Mouse (Mus musculus) heart, embryonic 10.5 days (tissue): ENCODE results near the gene Mpped2. TPM values are rescaled to one million over a fixed set of nuclear protein-coding genes. Genes with fewer than 3 reads are reported as not detected.

Experiments used
- DNase-seq: peaks from one replicate; pipeline ENCODE4 v3.0.0-alpha.2; 2017; ENCODE audit warnings: low spot score
- H3K27ac ChIP-seq: fragments of 300-500 bp; sonication (generic); 2 replicates; pipeline ENCODE4 v1.5.1; 2016; ENCODE audit warnings: mild to moderate bottlenecking
- H3K27me3 ChIP-seq: fragments of 300-500 bp; sonication (generic); 2 replicates; pipeline ENCODE4 v1.6.1; 2016; ENCODE audit warnings: mild to moderate bottlenecking; ENCODE audit not compliant: poor library complexity, insufficient read depth, severe bottlenecking
- H3K36me3 ChIP-seq: fragments of 300-500 bp; sonication (generic); 2 replicates; pipeline ENCODE4 v1.6.1; 2016; ENCODE audit warnings: mild to moderate bottlenecking, moderate library complexity
- H3K4me1 ChIP-seq: fragments of 300-500 bp; sonication (generic); 2 replicates; pipeline ENCODE4 v1.6.1; 2016; ENCODE audit warnings: mild to moderate bottlenecking
- H3K4me3 ChIP-seq: fragments of 300-500 bp; sonication (generic); 2 replicates; pipeline ENCODE4 v1.5.1; 2016; ENCODE audit warnings: mild to moderate bottlenecking, moderate library complexity
- H3K9me3 ChIP-seq: fragments of 300-500 bp; sonication (generic); 2 replicates; pipeline ENCODE4 v1.6.1; 2016; ENCODE audit warnings: mild to moderate bottlenecking, moderate library complexity
- WGBS: fragments of 180-500 bp; shearing (Covaris S2); methylation state at CpG from one replicate; pipeline ENCODE4 v1.1.7; 2016; 5-methylcytosine and 5-hydroxymethylcytosine counted together
- polyA plus RNA-seq: library from polyadenylated mRNA; unstranded; fragments of >200 nt; fragmentation: Nextera tagmentation; extraction: Ambion mirVana; gene quantifications from 2 replicates; pipeline ENCODE4 v1.2.1, GENCODE M21; 2016

The Mpped2 gene
- polyA plus RNA-seq, 1 experiment from 2014 or later, result 130 TPM

DNA sequence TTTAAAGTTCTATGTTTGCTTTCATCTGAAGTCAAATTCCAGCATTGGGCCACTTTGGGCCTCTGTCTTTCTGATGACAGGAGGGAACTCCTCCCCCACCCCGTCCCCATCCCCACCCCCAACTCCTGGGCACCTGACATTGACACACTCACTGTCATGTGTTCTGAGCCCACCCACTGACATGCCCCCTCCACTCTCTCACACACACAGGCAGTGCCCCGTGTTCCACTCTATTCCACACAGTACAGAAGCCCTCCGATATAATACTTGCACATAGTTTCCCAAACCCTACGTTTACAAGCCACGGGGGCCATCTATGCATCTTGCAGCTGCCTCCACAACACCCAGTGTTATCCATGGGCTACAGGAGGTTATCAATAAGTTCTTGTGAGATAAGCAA lies 42.1 kb downstream of the Mpped2 start:
- Histone ChIP-seq H3K36me3 (peaks cover 8% of the 10 kb centered on the region), H3K4me3 (no peak overlapping the region), H3K27ac (no peak overlapping the region), H3K27me3 (no peaks in the 10 kb centered on the region), H3K4me1 (peaks cover 49% of the 10 kb centered on the region), H3K9me3 (no peaks in the 10 kb centered on the region)
- 66% methylated on average over 5 of the region's 5 CpGs for WGBS
- no peak for DNase-seq

DNA sequence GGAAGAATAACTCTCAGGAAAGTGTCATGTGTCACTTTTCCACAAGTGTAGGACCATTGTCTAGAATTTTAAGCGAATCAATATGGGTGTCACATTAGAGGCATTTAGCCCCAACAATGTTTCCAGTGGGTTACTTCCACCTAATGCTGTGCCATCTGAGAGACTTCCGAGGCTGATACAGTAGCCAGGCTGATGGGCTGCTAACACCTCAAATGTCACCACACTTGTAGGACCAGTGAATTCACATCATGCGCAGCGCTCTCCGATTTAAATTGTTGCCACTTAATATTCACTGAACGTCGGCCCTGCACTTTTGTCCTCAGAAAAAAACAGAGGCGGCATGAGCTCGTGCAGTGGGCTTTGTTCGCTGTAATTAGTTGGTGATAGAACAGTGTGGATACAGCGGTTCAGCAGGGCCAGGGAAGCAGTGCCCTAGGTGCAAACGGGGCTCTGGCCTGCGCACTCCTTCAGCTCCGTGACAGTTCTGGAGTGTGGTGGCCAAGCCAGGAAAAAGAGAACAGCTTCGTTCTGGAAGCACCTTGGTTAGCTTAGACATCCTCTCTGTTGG lies 42.8 kb downstream of the Mpped2 start:
- 82% methylated on average over 15 of the region's 15 CpGs for WGBS
- Histone ChIP-seq H3K27me3 (no peaks in the 10 kb centered on the region), H3K27ac (no peak overlapping the region), H3K36me3 (peaks cover 8% of the 10 kb centered on the region), H3K4me1 (peaks cover 42% of the 10 kb centered on the region), H3K9me3 (no peaks in the 10 kb centered on the region), H3K4me3 (no peak overlapping the region)
- DNase-seq, result no peak

DNA sequence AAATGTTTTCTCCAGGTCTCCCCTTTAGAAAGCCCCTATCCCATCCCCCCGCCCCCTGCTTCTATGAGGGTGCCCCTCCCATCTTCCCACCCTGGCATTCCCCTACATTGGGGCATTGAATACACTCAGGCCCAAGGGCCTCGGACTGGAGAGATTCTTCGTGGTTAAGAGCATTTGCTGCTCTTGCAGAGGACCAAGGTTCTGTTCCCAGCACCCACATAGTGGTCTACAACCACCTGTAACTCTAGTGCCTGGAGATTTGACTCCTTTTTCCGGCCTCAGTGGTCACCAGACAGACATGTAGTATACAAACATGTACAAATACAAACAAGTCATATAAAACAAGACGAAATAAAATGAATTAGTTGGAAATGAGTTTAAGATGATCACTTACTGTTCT lies 45.9 kb downstream of the Mpped2 start:
- peaks cover 17% of the 10 kb centered on the region for H3K36me3 ChIP-seq
- 91% methylated on average over 5 of the region's 5 CpGs for WGBS
- no peak overlapping the region for H3K27ac ChIP-seq
- peaks cover 14% of the 10 kb centered on the region for H3K4me1 ChIP-seq
- H3K27me3 ChIP-seq, result no peaks in the 10 kb centered on the region
- H3K4me3 ChIP-seq, result no peak overlapping the region
- H3K9me3 ChIP-seq, result no peaks in the 10 kb centered on the region
- no peak for DNase-seq

DNA sequence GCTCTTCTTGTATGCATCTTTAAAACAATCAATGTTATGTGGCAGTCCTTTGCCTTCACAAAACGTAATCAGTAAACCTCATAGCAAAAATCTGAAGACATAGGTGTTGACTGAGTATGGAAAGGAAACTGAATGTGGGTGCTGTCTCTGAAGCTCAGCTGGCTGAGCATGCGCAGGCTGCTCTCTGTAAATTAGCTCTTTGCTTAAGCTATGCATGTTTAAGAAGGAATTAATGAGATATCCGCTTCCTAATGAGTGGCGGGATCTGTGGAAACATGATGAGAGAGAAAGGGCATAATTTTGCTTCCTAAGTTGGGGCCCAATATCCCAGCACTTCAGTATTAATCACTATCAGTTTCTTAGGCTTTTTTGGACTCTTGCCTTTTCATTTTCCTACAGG lies 51.0 kb downstream of the Mpped2 start:
- Histone ChIP-seq H3K27me3 (no peaks in the 10 kb centered on the region), H3K9me3 (no peaks in the 10 kb centered on the region), H3K36me3 (peaks cover 25% of the 10 kb centered on the region), H3K4me1 (peaks cover 4% of the 10 kb centered on the region; the same call in 1 of the 2 replicates), H3K4me3 (no peak overlapping the region), H3K27ac (no peak overlapping the region)
- 90% methylated on average over 4 of the region's 4 CpGs for WGBS
- no peak for DNase-seq

DNA sequence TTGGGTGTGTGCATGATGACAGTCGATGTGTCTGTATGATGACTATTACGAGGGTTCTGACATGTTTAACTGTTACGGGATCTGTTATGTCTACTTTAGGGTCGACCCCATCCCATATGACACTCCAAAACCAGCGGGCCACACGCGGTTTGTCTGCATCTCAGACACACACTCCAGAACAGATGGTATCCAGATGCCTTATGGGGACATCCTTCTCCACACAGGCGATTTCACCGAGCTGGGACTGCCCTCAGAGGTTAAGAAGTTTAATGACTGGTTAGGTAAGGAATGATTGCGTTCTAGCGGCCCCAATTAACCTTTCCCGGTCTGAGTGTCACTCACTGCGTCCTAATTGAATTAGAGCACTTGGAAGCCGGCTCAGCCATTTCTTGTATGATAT lies 51.5 kb downstream of the Mpped2 start:
- H3K9me3 ChIP-seq, result no peaks in the 10 kb centered on the region
- no peak for DNase-seq
- WGBS, result 79% methylated on average over 14 of the region's 14 CpGs
- H3K27me3 ChIP-seq, result no peaks in the 10 kb centered on the region
- H3K4me3 ChIP-seq, result no peak overlapping the region
- peaks cover 25% of the 10 kb centered on the region for H3K36me3 ChIP-seq
- H3K4me1 ChIP-seq, result peaks cover 4% of the 10 kb centered on the region; the same call in 1 of the 2 replicates
- no peak overlapping the region for H3K27ac ChIP-seq

DNA sequence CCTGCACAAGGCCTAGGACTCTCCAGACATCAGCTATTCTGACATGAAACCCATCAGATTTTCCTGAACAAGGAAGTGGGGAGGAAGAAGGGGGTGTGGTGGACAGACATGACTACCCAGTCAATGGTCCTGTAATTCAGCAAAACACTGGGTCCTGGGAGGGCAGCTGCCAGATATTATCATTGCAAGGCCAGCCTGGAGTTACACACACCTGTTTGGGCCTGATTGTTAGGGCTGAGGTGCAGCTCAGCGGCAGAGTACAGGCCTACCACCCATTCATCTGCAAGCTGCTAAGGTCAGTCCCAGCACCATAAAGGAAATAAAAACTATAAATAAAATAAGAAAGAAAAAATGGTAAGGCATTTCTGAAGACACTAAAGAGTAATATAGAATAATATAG lies 52.3 kb downstream of the Mpped2 start:
- no peak overlapping the region for H3K27ac ChIP-seq
- 86% methylated on average over 1 of the region's 1 CpGs for WGBS

DNA sequence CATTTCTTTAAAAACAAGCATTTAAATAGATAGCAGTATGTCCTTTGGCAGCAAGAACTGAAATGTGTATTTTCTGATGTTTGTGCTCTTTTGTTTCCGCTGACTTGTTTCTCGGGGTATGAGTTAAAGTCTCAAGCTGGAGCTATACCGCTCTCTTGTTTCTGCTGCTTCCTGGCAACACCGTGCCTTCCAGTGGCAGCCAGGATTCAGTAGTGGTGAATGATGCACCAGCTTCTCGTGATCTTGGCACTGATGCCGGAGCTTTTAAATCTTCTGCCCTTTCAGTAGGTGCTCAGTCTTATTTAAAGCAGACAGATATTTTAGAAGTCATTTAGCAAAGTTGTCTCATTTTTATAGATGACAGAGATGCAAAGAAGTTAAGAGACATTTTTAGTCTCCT lies 53.1 kb downstream of the Mpped2 start:
- WGBS, result 84% methylated on average over 6 of the region's 6 CpGs
- Histone ChIP-seq H3K27me3 (no peaks in the 10 kb centered on the region), H3K9me3 (no peaks in the 10 kb centered on the region), H3K4me1 (peaks cover 14% of the 10 kb centered on the region; the same call in 1 of the 2 replicates), H3K4me3 (no peak overlapping the region), H3K27ac (no peak overlapping the region), H3K36me3 (peaks cover 35% of the 10 kb centered on the region)
- no peak for DNase-seq

More for the DNA sequence above, 52.3 kb downstream of the Mpped2 start:
- H3K27me3 ChIP-seq, result no peaks in the 10 kb centered on the region
- no peaks in the 10 kb centered on the region for H3K9me3 ChIP-seq
- DNase-seq, result no peak
- H3K36me3 ChIP-seq, result peaks cover 28% of the 10 kb centered on the region
- no peak overlapping the region for H3K4me3 ChIP-seq
- H3K4me1 ChIP-seq, result peaks cover 11% of the 10 kb centered on the region; the same call in 1 of the 2 replicates

DNA sequence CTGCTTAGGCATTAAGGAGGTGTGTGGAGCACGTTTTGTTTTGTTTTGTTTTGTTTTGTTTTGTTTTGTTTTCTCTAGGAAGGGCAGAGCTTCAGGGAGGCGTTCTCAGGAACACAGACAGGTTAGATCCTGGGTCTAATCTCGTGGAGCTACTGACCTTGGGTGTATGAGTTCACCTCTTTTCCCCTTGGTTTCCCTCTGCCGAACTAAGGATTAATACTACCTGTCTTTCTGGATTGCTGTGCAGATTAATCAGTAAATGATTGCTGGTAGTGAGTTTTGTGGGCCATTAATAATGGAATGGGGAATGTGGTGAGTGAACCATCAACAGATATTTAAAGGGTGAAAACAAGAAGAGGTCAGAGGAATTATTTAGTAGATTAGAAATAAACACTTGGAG lies 53.8 kb downstream of the Mpped2 start:
- no peaks in the 10 kb centered on the region for H3K27me3 ChIP-seq
- H3K9me3 ChIP-seq, result no peaks in the 10 kb centered on the region
- DNase-seq, result no peak
- WGBS, result 66% methylated on average over 4 of the region's 4 CpGs
- peaks cover 30% of the 10 kb centered on the region for H3K36me3 ChIP-seq
- H3K4me1 ChIP-seq, result peaks cover 14% of the 10 kb centered on the region; the same call in 1 of the 2 replicates
- no peak overlapping the region for H3K27ac ChIP-seq
- H3K4me3 ChIP-seq, result no peak overlapping the region

DNA sequence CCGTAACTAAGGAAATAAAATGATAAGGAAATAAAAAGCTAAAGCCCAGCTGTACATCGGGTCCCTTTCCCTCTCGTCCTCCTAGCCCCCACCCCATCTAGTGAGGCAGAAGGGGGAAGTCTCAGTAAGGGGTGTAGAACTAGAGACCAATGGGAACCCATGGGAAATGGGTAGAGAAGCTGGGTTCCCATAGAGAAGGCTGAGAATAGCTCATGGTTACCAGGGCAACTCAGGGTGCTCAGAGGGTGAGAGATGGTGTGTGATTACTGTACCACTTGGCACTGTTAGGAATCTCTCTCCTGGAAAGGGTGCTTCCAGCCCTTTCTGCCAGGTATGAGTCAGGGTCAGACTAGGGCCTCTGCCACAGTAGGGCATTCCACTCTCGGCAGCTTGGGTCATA lies 54.3 kb downstream of the Mpped2 start:
- Histone ChIP-seq H3K27me3 (no peaks in the 10 kb centered on the region), H3K27ac (no peak overlapping the region), H3K4me1 (peaks cover 14% of the 10 kb centered on the region; the same call in 1 of the 2 replicates), H3K9me3 (no peaks in the 10 kb centered on the region), H3K36me3 (peaks cover 27% of the 10 kb centered on the region), H3K4me3 (no peak overlapping the region)
- DNase-seq, result no peak
- WGBS, result 79% methylated on average over 4 of the region's 4 CpGs

DNA sequence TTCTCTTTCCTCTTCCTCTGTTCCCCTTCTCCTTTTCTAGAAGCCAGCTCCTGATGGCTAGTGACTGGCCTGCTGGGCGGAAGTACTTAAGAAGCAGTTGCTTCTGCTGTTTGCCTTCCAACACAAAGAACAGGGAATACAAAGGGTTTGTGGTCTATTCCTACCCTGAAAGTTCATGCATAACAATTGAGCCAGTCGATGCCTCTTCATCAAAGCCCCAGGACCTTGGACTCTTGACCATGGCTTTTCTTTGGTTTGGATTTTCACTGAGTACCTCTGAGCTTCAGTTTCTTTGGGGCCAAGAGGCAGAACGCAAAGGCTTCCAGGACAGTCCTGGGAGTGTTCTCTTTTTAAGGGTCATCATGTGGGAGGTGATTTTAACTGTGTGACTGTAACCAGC lies 57.8 kb downstream of the Mpped2 start:
- Histone ChIP-seq H3K4me1 (peaks cover 17% of the 10 kb centered on the region; the same call in 1 of the 2 replicates), H3K27me3 (no peaks in the 10 kb centered on the region), H3K9me3 (no peaks in the 10 kb centered on the region), H3K27ac (no peak overlapping the region), H3K36me3 (peaks cover 25% of the 10 kb centered on the region), H3K4me3 (no peak overlapping the region)
- DNase-seq, result no peak
- 83% methylated on average over 3 of the region's 3 CpGs for WGBS

DNA sequence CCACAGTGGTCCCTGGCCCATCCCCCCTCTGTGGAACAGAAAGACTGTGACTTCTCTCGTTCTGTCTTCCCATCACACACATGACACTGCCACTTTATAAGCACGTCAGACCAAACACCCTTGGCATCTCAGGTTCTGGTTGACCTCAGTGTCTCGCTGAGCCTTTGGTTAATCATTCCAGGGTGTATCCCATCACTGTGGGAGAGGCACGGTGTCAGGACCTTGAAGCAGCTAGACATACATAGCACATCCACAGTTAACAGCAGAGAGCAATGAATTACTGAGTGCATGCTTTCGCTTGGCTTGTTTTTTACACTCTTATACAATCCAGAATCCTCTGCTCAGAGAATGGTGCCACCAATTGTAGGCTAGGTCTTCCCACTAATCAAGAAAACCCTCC lies 60.6 kb downstream of the Mpped2 start:
- 68% methylated on average over 5 of the region's 5 CpGs for WGBS
- no peak overlapping the region for H3K27ac ChIP-seq
- no peaks in the 10 kb centered on the region for H3K27me3 ChIP-seq
- no peak overlapping the region for H3K4me3 ChIP-seq
- no peaks in the 10 kb centered on the region for H3K9me3 ChIP-seq
- no peak for DNase-seq
- H3K36me3 ChIP-seq, result peaks cover 23% of the 10 kb centered on the region
- peaks cover 19% of the 10 kb centered on the region; the same call in 1 of the 2 replicates for H3K4me1 ChIP-seq

DNA sequence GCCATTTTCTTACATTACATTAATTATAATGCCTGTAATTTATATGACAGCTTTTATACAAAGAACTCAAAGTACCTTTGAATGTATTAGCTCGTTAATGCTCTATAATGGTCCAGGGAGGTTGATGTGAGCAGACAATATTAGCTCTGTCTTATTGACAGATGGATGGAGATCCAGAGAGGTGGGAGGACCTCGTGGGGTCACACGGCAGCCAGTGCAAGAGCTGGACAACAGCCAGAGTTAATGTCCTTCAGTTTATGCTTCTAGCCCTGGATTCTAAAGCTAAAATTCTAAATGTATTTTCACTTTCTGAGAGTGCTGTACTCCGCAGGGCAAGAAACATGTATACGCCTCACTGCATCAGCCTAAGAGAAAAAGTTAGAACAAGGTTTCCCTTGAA lies 61.6 kb downstream of the Mpped2 start:
- DNase-seq, result no peak
- Histone ChIP-seq H3K36me3 (peaks cover 18% of the 10 kb centered on the region), H3K4me1 (peaks cover 18% of the 10 kb centered on the region; the same call in 1 of the 2 replicates), H3K27ac (no peak overlapping the region), H3K4me3 (no peak overlapping the region), H3K9me3 (no peaks in the 10 kb centered on the region), H3K27me3 (no peaks in the 10 kb centered on the region)
- WGBS, result 77% methylated on average over 5 of the region's 5 CpGs

DNA sequence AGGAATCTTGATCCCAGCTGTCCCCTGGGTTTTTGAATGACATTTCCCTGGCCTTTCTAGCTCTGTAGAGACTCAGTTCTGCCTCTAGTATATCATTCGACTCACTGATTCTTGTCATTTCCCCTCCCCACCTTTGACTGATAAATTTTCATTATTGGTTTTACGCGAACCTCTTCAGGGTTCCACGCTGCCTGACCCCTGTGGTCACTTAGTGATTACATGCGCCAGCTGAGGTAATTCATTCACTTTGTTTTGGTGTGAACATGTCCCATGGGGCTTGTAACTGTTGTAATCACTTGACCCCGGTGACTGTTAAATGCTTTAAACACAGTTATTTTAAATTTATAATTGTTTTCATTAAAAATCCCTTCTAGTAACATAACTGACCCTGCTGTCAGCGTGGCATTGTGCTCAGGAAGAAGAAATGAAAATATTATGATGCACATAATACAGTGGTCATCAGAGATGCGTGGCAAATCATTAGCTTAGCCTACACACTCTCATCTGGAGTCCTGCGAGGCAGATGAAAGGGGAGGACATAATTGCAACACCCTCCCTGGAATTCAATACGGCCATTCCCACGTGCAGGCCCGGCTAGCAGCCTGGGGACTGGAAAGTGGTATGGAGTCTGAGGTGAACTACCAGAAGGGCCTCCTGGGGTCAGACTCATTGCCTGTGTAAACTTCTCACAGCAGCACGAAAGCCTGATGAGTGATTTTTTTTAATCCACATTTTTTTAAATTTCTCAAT lies 63.5 kb downstream of the Mpped2 start:
- 67% methylated on average over 13 of the region's 13 CpGs for WGBS
- Histone ChIP-seq H3K9me3 (no peaks in the 10 kb centered on the region), H3K27me3 (no peaks in the 10 kb centered on the region), H3K4me3 (no peak overlapping the region), H3K27ac (no peak overlapping the region), H3K4me1 (peaks cover 12% of the 10 kb centered on the region; the same call in 1 of the 2 replicates), H3K36me3 (peaks cover 8% of the 10 kb centered on the region; the same call in 1 of the 2 replicates)
- no peak for DNase-seq
